11 mouse cellular contexts compared by ENCODE assay signal in the genomic region with DNA sequence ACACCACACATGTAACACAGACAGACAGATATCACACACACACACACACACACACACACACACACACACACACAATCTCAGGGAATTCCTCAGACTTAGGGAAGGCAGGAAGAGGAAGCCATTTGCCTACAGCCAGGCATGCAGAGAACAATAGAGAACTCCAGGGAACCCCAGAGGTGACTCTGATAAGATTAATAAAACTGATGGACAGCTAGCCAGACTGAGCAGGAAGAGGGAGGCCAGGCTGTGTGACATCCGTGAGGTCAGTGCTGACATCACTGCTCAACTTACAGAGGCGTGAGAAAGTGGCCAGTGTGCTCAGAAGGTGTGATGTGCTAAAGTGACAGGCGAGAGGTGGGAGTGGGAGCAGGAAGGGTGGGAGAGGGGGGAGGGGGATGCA.
DNase-seq lines count a peak whose midpoint lies in the region; ATAC-seq and TF ChIP-seq lines count a peak whose summit lies in the region.
"Had no signal": no experiment of that assay in that cellular context is flagged by ENCODE, and none has a peak within 500 bp of the region (broad histone marks: within the 10 kb centered on the region; RNA-seq: fewer than 3 reads in every experiment).

No protein-coding gene starts in this region.

- whole genome bisulfite sequencing in embryonic facial prominence, embryonic 12.5 days = 40% methylated on average over 3 of the region's 3 CpGs
- WGBS in lung, embryonic 16.5 days = 16% methylated on average over 3 of the region's 3 CpGs

- H3K4me1 ChIP-seq in embryonic facial prominence, embryonic 12.5 days = peaks cover 31% of the 10 kb centered on the region; the same call in 1 of the 2 replicates
- peaks cover 13% of the 10 kb centered on the region; the same call in 1 of the 2 replicates for H3K4me1 ChIP-seq in lung, embryonic 16.5 days (replicated peaks; ENCODE audit: control insufficient read depth, insufficient read depth, low read length)
- H3K4me1 ChIP-seq: midbrain, embryonic 15.5 days had no signal

- H3K27me3 ChIP-seq in embryonic facial prominence, embryonic 12.5 days = no peaks in the 10 kb centered on the region; the same call in 1 of the 2 replicates
- no peaks in the 10 kb centered on the region for H3K27me3 ChIP-seq in lung, embryonic 16.5 days (ENCODE audit: control insufficient read depth, insufficient read depth, low read depth, low read length)
- H3K27me3 ChIP-seq: Patski had no signal

- no peaks in the 10 kb centered on the region for H3K9me3 ChIP-seq in embryonic facial prominence, embryonic 12.5 days
- no peaks in the 10 kb centered on the region for H3K9me3 ChIP-seq in lung, embryonic 16.5 days (ENCODE audit: control insufficient read depth, low read length)
- H3K9me3 ChIP-seq: midbrain, embryonic 15.5 days had no signal

- no peak overlapping the region for H3K4me3 ChIP-seq in embryonic facial prominence, embryonic 12.5 days
- no peak overlapping the region for H3K4me3 ChIP-seq in lung, embryonic 16.5 days (ENCODE audit: low read length)
- H3K4me3 ChIP-seq in layer of hippocampus, adult 2 months = no peak overlapping the region
- H3K4me3 ChIP-seq: midbrain, embryonic 15.5 days had no signal

- H3K27ac ChIP-seq in embryonic facial prominence, embryonic 12.5 days = 0 out of 2 replicates have a peak overlapping the region, but pooled peaks have one; percentile 26
- H3K27ac ChIP-seq in lung, embryonic 16.5 days (ENCODE audit: low read length) = no peak overlapping the region
- H3K27ac ChIP-seq in layer of hippocampus, adult 2 months = no peak overlapping the region
- H3K27ac ChIP-seq: midbrain, embryonic 15.5 days had no signal

- H3K4me2 ChIP-seq in embryonic facial prominence, embryonic 12.5 days (replicated peaks) = no peak overlapping the region
- no peak overlapping the region for H3K4me2 ChIP-seq in lung, embryonic 16.5 days (ENCODE audit: low read depth, low read length)
- H3K4me2 ChIP-seq: midbrain, embryonic 15.5 days had no signal

- no peak for TF ChIP-seq CTCF in layer of hippocampus, adult 2 months (conservative IDR thresholded peaks at IDR 0.05)

- no peaks in the 10 kb centered on the region for H3K36me3 ChIP-seq in embryonic facial prominence, embryonic 12.5 days
- no peaks in the 10 kb centered on the region for H3K36me3 ChIP-seq in lung, embryonic 16.5 days (ENCODE audit: control insufficient read depth, insufficient read depth, low read length)
- H3K36me3 ChIP-seq: midbrain, embryonic 15.5 days had no signal

- DNase-seq in embryo, embryonic 10.5 days (ENCODE audit: low spot score) = peak; percentile 37
- no peak for DNase-seq in embryo, embryonic 11 days
- DNase-seq in kidney, adult 9 months = peak; percentile 56
- no peak for DNase-seq in frontal cortex, postnatal 36 days (ENCODE audit: low spot score in 2 of 2)
- DNase-seq in testis, postnatal 14 days (ENCODE audit: low spot score) = no peak
- no peak for DNase-seq in layer of hippocampus, adult 2 months (ENCODE audit: low spot score in 2 of 2)
- DNase-seq: B cell, adult 2 months had no signal

- H3K9ac ChIP-seq in embryonic facial prominence, embryonic 12.5 days = no peak overlapping the region
- H3K9ac ChIP-seq in lung, embryonic 16.5 days (ENCODE audit: low read length) = no peak overlapping the region
- H3K9ac ChIP-seq: midbrain, embryonic 15.5 days had no signal

- no peak for ATAC-seq in embryonic facial prominence, embryonic 12.5 days (ENCODE audit: insufficient number of reproducible peaks, insufficient read depth, low FRiP score, low TSS enrichment)
- ATAC-seq in lung, embryonic 16.5 days (ENCODE audit: low read depth) = peak; percentile 81
- ATAC-seq: midbrain, embryonic 15.5 days; Patski had no signal

Comparison
In these comparisons a context has a peak if more than half of its experiments do, and no peak if none do; other contexts are left out.
1. DNase-seq: peak in embryo, embryonic 10.5 days (single experiment) and kidney, adult 9 months (single experiment); none in embryo, embryonic 11 days (single experiment), frontal cortex, postnatal 36 days (0 of 2), testis, postnatal 14 days (single experiment) and layer of hippocampus, adult 2 months (0 of 2).